Mouse (Mus musculus) intestine, postnatal 0 days (tissue): ENCODE results near the gene Ufd1. TPM values are rescaled to one million over a fixed set of nuclear protein-coding genes. Genes with fewer than 3 reads are reported as not detected.

ENCODE experiments used
- ATAC-seq: fragments of 200-750 bp; cut with Nextera tagmentation; 2 replicates; pipeline ENCODE4 v1.8.0; 2017; ENCODE audit warnings: mild to moderate bottlenecking, moderate TSS enrichment, moderate library complexity
- H3K27ac ChIP-seq: fragments of 300-500 bp; sonication (generic); 2 replicates; pipeline ENCODE4 v1.5.1; 2014; ENCODE audit warnings: mild to moderate bottlenecking, low read depth, low read length, moderate library complexity
- H3K27me3 ChIP-seq: fragments of 300-500 bp; sonication (generic); replicated peaks from 2 replicates; pipeline ENCODE4 v1.6.1; 2014; ENCODE audit warnings: low read length, mixed read lengths; ENCODE audit not compliant: control insufficient read depth, insufficient read depth
- H3K36me3 ChIP-seq: fragments of 300-500 bp; sonication (generic); 2 replicates; pipeline ENCODE4 v1.6.1; 2014; ENCODE audit warnings: mild to moderate bottlenecking, moderate library complexity; ENCODE audit not compliant: control insufficient read depth, insufficient read depth
- H3K4me1 ChIP-seq: fragments of 300-500 bp; sonication (generic); replicated peaks from 2 replicates; pipeline ENCODE4 v1.6.1; 2014; ENCODE audit warnings: antibody characterized with exemption, low read length, mixed read lengths; ENCODE audit not compliant: control insufficient read depth, insufficient read depth
- H3K4me2 ChIP-seq: fragments of 300-500 bp; sonication (generic); replicated peaks from 2 replicates; pipeline ENCODE4 v1.6.1; 2014; ENCODE audit warnings: low read depth, mild to moderate bottlenecking, moderate library complexity
- H3K4me3 ChIP-seq: fragments of 300-500 bp; sonication (generic); 2 replicates; pipeline ENCODE4 v1.5.1; 2014; ENCODE audit warnings: low read depth, low read length
- H3K9ac ChIP-seq: fragments of 300-500 bp; sonication (generic); 2 replicates; pipeline ENCODE4 v1.6.1; 2014; ENCODE audit warnings: mild to moderate bottlenecking, low read depth, low read length
- H3K9me3 ChIP-seq: fragments of 300-500 bp; sonication (generic); 2 replicates; pipeline ENCODE4 v1.6.1; 2016; ENCODE audit warnings: mixed run types; ENCODE audit not compliant: control insufficient read depth
- CTCF ChIP-seq: sonication (generic); IDR thresholded peaks from 2 replicates; pipeline ENCODE4 v1.5.1; 2016; ENCODE audit warnings: low read depth, mild to moderate bottlenecking, control low read depth, antibody characterized with exemption, moderate library complexity
- WGBS: fragments of 180-500 bp; shearing (Covaris S2); extraction: QIAGEN DNeasy Blood & Tissue Kit; methylation state at CpG from one replicate; pipeline ENCODE4 v1.1.7; 2014; 5-methylcytosine and 5-hydroxymethylcytosine counted together
- polyA plus RNA-seq: library from polyadenylated mRNA; unstranded; fragments of >200 nt; fragmentation: Nextera tagmentation; extraction: Ambion mirVana; gene quantifications from 2 replicates; pipeline ENCODE4 v1.2.1, GENCODE M21; 2015

Gene Ufd1
- polyA plus RNA-seq, 1 experiment from 2014 or later = 50.1 TPM

- no peak for TF ChIP-seq CTCF
- H3K36me3 ChIP-seq = peaks cover 30% of the 10 kb centered on the region
- ATAC-seq = no peak
- H3K9ac ChIP-seq = no peak overlapping the region
- no peaks in the 10 kb centered on the region for H3K9me3 ChIP-seq
- H3K4me3 ChIP-seq = no peak overlapping the region
- no peaks in the 10 kb centered on the region for H3K27me3 ChIP-seq
- H3K4me1 ChIP-seq = 0 out of 2 replicates have a peak, but pooled peaks cover 2% of the 10 kb centered on the region
- 96% methylated on average over 2 of the region's 2 CpGs for WGBS
- H3K27ac ChIP-seq = no peak overlapping the region
- no peak overlapping the region for H3K4me2 ChIP-seq
These were observed 5.8 kb upstream of the Ufd1 start for GRCm38 (mm10) chr16:18805746-18806145.

DNA sequence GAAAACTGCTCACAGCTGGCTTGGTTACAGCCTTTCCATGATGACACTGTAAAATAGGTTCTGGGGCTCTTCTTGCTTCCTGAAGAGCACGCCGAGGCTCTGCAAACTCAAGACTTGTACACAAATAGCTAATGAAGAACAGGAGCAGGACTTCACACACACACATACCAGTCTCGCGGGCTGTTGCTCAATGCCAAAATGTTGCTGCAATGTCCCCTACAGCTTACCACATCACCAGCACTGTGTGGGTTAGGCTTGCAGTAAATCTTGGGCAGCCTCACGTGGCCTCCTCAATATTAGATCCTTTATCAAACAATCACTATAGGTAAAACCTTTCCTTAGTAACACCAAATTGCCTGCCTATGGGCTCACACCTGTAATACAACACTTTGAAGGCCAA is 2.6 kb upstream of the Ufd1 start:
- H3K27me3 ChIP-seq = no peaks in the 10 kb centered on the region
- H3K9ac ChIP-seq = no peak overlapping the region
- WGBS = 84% methylated on average over 5 of the region's 5 CpGs
- no peak overlapping the region for H3K27ac ChIP-seq
- H3K4me1 ChIP-seq = peaks cover 11% of the 10 kb centered on the region; the same call in 1 of the 2 replicates
- H3K4me3 ChIP-seq = no peak overlapping the region
- no peaks in the 10 kb centered on the region for H3K9me3 ChIP-seq
- no peak for TF ChIP-seq CTCF
- peaks cover 22% of the 10 kb centered on the region for H3K36me3 ChIP-seq
- ATAC-seq = no peak
- no peak overlapping the region for H3K4me2 ChIP-seq

GRCm38 (mm10) chr16:18811032-18811431 is 547 bp upstream of the Ufd1 start:
- H3K4me3 ChIP-seq = peak overlapping the region; percentile 89
- 3% methylated on average over 5 of the region's 5 CpGs for WGBS
- H3K27ac ChIP-seq = no peak overlapping the region
- ATAC-seq = peak; percentile 12
- no peak for TF ChIP-seq CTCF
- peak overlapping the region; percentile 90; the same call in 1 of the 2 replicates for H3K9ac ChIP-seq
- H3K9me3 ChIP-seq = no peaks in the 10 kb centered on the region
- no peaks in the 10 kb centered on the region for H3K27me3 ChIP-seq
- H3K36me3 ChIP-seq = peaks cover 19% of the 10 kb centered on the region
- peak overlapping the region; percentile 89 for H3K4me2 ChIP-seq
- H3K4me1 ChIP-seq = peaks cover 11% of the 10 kb centered on the region; the same call in 1 of the 2 replicates

GRCm38 (mm10) chr16:18812385-18812910 is 869 bp downstream of the Ufd1 start:
- ATAC-seq = peak; percentile 38
- Histone ChIP-seq H3K27me3 (no peaks in the 10 kb centered on the region), H3K4me1 (peaks cover 11% of the 10 kb centered on the region; the same call in 1 of the 2 replicates), H3K27ac (peak overlapping the region; percentile 73), H3K4me3 (peak overlapping the region; percentile 89), H3K36me3 (peaks cover 23% of the 10 kb centered on the region), H3K4me2 (peak overlapping the region; percentile 89), H3K9me3 (no peaks in the 10 kb centered on the region), H3K9ac (peak overlapping the region; percentile 90)
- WGBS = under 1% methylated on average over 31 of the region's 31 CpGs
- no peak for TF ChIP-seq CTCF

GRCm38 (mm10) chr16:18822356-18822755 is 10.8 kb downstream of the Ufd1 start:
- no peak for TF ChIP-seq CTCF
- 86% methylated on average over 1 of the region's 1 CpGs for WGBS
- Histone ChIP-seq H3K27ac (no peak overlapping the region), H3K36me3 (peaks cover 97% of the 10 kb centered on the region), H3K4me2 (no peak overlapping the region), H3K4me3 (no peak overlapping the region), H3K4me1 (no peaks in the 10 kb centered on the region), H3K9ac (no peak overlapping the region), H3K27me3 (no peaks in the 10 kb centered on the region), H3K9me3 (no peaks in the 10 kb centered on the region)
- ATAC-seq = no peak

- WGBS = 77% methylated on average over 4 of the region's 4 CpGs
These were observed 11.3 kb downstream of the Ufd1 start for GRCm38 (mm10) chr16:18822925-18823324.

DNA sequence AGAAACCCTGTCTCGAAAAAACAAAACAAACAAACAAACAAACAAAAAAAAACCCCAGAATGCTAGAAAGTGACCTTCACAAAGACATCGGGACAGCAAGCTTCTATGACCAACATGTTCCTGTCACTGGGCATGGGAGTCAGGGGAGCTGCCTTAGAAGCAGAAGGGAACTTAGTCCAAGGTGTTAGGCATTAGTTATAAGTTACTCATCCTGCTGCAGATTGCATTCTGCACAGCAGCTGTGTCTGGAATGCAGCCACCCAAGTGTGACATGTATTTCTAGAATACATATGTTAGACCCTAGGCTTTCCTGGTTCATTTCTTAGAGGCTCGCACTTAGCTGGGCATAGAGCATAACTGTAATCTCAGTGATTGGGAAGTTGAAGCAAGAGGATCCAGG is 17.1 kb downstream of the Ufd1 start:
- no peak for TF ChIP-seq CTCF
- no peaks in the 10 kb centered on the region for H3K9me3 ChIP-seq
- H3K4me1 ChIP-seq = no peaks in the 10 kb centered on the region
- H3K36me3 ChIP-seq = peaks cover 81% of the 10 kb centered on the region
- 94% methylated on average over 3 of the region's 3 CpGs for WGBS
- no peak overlapping the region for H3K9ac ChIP-seq
- ATAC-seq = no peak
- H3K27ac ChIP-seq = no peak overlapping the region
- no peak overlapping the region for H3K4me3 ChIP-seq
- H3K4me2 ChIP-seq = no peak overlapping the region
- no peaks in the 10 kb centered on the region for H3K27me3 ChIP-seq

More at GRCm38 (mm10) chr16:18822925-18823324, 11.3 kb downstream of the Ufd1 start:
- H3K4me3 ChIP-seq = no peak overlapping the region
- peaks cover 97% of the 10 kb centered on the region for H3K36me3 ChIP-seq
- H3K27me3 ChIP-seq = no peaks in the 10 kb centered on the region
- H3K9me3 ChIP-seq = no peaks in the 10 kb centered on the region
- no peak overlapping the region for H3K4me2 ChIP-seq
- no peaks in the 10 kb centered on the region for H3K4me1 ChIP-seq
- ATAC-seq = no peak
- no peak for TF ChIP-seq CTCF
- H3K27ac ChIP-seq = no peak overlapping the region
- no peak overlapping the region for H3K9ac ChIP-seq
